Mouse (Mus musculus): ENCODE results near the gene Nek8.
"Not testable (repeated sequence)": the region's sequence is repeated elsewhere in the genome, so short reads cannot be mapped to it uniquely, and the experiment has no call there.

The Nek8 gene

GRCm38 (mm10) chr11:78146168-78146567, 30.3 kb downstream of the Nek8 start:
- DNase-seq (ENCODE audit: low spot score in 2 of 2) = no peak

- no peak for DNase-seq (ENCODE audit: low spot score in 2 of 2)
Measured at GRCm38 (mm10) chr11:78143520-78143919, 33.0 kb downstream of the Nek8 start.

DNA sequence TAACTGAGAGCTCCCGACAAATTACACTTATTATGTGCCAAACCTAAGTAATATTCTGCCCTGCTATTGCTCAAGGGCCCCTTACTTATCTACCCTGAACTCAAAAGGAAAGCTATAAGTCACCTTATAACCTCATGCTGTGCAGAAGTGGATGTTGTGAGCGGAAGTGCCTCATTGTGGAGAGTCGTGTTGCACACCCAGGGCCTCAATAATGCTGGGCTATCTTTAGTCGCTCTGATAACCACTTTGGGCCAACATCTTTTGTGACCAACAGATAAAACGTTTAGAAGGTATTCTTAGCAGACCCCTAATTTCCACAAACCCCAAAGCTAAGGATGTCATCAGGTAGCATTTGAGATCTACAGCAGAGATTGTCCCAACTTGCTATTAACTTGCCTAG, 35.8 kb downstream of the Nek8 start:
- no peak for DNase-seq (ENCODE audit: low spot score in 2 of 2)

GRCm38 (mm10) chr11:78138023-78138422, 38.5 kb downstream of the Nek8 start:
- no peak for DNase-seq (ENCODE audit: low spot score in 2 of 2)

DNA sequence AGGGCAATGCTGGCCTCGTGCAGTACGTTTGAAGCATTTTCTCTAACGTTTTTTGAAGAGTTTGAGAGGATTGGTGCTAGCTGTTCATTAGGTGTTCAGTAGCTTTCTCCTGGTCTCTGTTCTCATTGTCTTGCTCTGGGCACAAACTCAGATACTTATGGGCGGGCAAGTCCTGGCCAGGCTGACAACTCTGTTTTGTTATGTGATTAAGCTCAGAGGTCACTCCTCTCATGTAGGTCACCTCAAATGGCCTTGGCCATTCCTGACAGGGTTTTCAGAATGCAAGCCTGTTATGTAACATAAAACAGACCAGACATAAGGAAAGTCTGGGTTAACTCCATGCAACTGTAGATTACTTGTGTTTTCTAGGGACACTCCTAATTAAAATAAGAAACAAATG, 38.9 kb downstream of the Nek8 start:
- no peak for DNase-seq (ENCODE audit: low spot score in 2 of 2)

GRCm38 (mm10) chr11:78136132-78136531, 40.3 kb downstream of the Nek8 start:
- no peak for DNase-seq (ENCODE audit: low spot score in 2 of 2)

GRCm38 (mm10) chr11:78135314-78135713, 41.2 kb downstream of the Nek8 start:
- not testable (repeated sequence) for DNase-seq (ENCODE audit: low spot score in 2 of 2)

DNA sequence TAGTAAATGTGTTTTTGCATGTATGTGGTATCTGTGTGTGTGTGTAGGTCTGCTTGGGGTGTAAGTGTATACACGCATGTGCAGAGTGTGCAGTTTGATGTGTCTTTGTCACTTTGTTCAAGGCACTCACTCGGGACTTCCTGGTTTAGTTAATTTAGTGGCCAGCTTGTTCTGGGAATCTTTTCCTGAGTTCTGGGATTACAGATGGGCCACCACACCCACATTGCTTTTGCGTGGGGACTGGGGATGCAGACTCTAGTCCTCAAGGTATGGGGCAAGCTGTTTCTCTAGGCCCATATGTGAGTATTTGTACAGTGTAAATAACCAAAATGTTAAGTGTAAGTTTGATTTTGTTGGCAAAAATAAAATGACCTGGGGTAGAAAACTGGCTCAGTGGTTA, 42.1 kb downstream of the Nek8 start:
- DNase-seq (ENCODE audit: low spot score in 2 of 2) = no peak

- no peak for DNase-seq (ENCODE audit: low spot score in 2 of 2)
Measured at GRCm38 (mm10) chr11:78133915-78134314, 42.6 kb downstream of the Nek8 start.

GRCm38 (mm10) chr11:78129458-78129857, 47.0 kb downstream of the Nek8 start:
- DNase-seq (ENCODE audit: low spot score in 2 of 2) = no peak

GRCm38 (mm10) chr11:78126739-78127138, 49.7 kb downstream of the Nek8 start:
- no peak for DNase-seq (ENCODE audit: low spot score in 2 of 2)

DNA sequence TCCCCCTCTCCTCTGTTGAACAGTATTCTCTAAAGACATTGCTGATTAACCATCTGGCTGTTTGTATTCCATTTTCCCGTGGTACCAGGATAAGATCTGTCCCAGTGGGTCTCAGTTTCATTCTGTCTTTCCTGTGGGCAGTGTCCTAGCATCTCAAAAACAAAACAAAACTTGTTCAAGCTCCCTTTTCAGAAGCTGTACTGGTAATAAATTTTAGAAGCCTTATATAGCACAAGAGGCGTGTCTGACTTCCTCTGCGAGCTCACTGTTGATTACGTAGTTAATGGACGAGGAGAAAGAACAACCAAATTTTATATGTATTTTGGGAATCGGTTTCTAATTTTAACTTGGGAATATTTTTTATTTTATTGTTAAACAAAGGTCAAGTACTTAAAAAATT, 50.8 kb downstream of the Nek8 start:
- no peak for DNase-seq (ENCODE audit: low spot score in 2 of 2)

DNA sequence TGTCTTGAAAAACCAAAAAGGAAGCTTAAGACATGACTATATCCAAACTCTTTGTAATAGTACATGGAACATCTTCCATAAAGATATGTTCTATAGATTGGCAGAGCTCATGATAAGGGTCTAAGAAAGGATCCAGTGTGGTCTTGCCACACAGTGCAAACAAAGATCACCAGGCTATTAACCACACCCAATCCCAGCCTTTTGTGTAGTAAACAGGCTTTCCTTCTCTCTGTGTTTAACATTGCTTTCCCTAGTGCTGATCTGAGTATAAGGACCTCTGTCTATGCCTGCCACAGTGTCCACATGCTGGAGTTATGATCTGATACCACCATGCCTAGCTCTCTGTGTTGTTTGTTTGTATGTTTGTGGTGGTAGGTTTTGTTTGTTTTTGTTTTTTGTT, 52.7 kb downstream of the Nek8 start:
- no peak for DNase-seq (ENCODE audit: low spot score in 2 of 2)

GRCm38 (mm10) chr11:78122815-78123214, 53.7 kb downstream of the Nek8 start:
- DNase-seq (ENCODE audit: low spot score in 2 of 2) = no peak

GRCm38 (mm10) chr11:78121176-78121575, 55.3 kb downstream of the Nek8 start:
- no peak for DNase-seq (ENCODE audit: low spot score in 2 of 2)

GRCm38 (mm10) chr11:78119898-78120297, 56.6 kb downstream of the Nek8 start:
- DNase-seq (ENCODE audit: low spot score in 2 of 2) = no peak

- no peak for DNase-seq (ENCODE audit: low spot score in 2 of 2)
Measured at GRCm38 (mm10) chr11:78118467-78118866, 58.0 kb downstream of the Nek8 start.

DNA sequence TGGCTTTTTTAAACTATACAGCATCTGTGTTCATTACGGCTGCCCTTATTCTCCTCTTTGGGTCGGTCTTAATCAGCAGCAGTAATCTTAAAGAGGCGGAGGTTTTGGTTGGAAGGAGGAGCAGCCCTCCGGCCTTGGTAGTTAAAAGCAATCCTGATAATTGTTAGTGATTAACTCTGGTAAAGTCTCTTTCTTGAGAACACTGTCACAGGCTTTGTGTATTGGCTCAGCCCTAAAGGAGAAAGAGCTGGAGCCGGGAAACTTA, 60.4 kb downstream of the Nek8 start:
- DNase-seq (ENCODE audit: low spot score in 2 of 2) = no peak
